Mouse (Mus musculus): ENCODE results near the gene Zmynd12. TPM values are rescaled to one million over a fixed set of nuclear protein-coding genes. Genes with fewer than 3 reads are reported as not detected.

Gene Zmynd12
- polyA plus RNA-seq, 1 experiment from 2014 or later, result 0.19 TPM

DNA sequence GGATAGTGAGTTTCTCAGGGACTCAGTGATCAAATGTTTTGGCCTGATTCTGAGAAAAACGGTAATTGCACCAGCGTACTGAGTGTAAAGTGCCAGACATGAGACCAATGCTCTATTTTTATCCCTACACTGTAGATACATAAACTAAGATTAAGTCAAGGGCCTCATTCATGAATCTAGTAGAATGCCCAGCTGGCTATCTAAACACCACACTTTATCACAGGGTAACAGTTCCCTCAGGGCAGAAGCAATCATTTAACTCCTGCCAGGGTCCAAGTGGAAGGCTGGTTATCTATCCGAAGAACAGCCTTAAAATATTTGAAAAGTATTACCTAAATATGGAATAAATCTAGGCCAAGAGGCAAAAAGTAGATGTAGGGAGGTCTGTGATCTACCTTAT is 4.7 kb upstream of the Zmynd12 start:
- H3K27me3 ChIP-seq, result no peaks in the 10 kb centered on the region
- no peak for ATAC-seq (ENCODE audit: low FRiP score, low read depth)
- H3K9ac ChIP-seq, result no peak overlapping the region
- no peak overlapping the region for H3K4me2 ChIP-seq (replicated peaks)
- 88% methylated on average over 3 of the region's 3 CpGs for WGBS
- no peak overlapping the region for H3K4me3 ChIP-seq
- H3K36me3 ChIP-seq, result peaks cover 9% of the 10 kb centered on the region
- peaks cover 20% of the 10 kb centered on the region for H3K4me1 ChIP-seq
- no peak overlapping the region for H3K27ac ChIP-seq
- no peaks in the 10 kb centered on the region for H3K9me3 ChIP-seq

DNA sequence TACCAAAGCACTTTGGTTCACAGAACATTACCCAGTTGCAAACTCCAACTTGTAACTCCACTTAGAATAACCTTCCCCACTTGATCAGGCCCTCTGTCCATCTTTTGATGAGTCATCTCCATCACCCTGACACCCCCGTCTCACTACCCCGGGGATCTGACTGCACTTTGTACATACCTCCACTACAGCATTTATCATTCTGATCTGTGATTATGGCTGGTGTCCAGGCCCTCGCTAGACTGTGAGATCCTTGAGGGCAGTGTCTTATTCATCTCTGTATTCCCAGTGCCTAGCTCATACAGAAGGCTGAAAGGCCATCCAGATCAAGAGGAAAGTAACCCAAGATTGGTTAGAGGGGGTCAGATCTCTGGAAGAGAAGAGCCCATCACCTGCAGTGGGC is 1.4 kb upstream of the Zmynd12 start:
- Histone ChIP-seq H3K27me3 (no peaks in the 10 kb centered on the region), H3K27ac (no peak overlapping the region), H3K36me3 (peaks cover 9% of the 10 kb centered on the region), H3K9me3 (no peaks in the 10 kb centered on the region), H3K4me1 (peaks cover 19% of the 10 kb centered on the region), H3K4me3 (peak overlapping the region; percentile 73), H3K9ac (peak overlapping the region; percentile 90), H3K4me2 (replicated peaks) (peak overlapping the region; percentile 92)
- WGBS, result 63% methylated on average over 3 of the region's 3 CpGs
- no peak for ATAC-seq (ENCODE audit: low FRiP score, low read depth)

DNA sequence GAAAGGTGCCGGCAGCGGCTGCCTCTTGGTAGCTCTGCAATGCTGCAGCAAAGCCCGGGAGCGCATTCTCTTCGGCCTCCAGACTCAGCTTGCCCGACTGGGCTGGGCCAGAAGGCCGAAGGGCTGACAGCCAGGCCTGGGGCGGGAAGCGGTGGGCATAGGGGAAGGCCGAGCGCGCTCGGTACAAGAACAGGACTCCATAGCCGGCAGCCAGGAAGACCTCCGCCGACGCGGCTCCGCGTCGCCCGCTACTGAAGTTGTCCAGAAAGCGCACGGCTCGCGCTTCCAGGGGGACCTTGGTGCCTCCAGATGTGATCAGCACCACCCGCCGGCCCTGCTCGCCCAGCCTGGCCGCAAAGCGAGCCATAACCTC is 707 bp upstream of the Zmynd12 start:
- Histone ChIP-seq H3K4me2 (replicated peaks) (peak overlapping the region; percentile 92), H3K9me3 (no peaks in the 10 kb centered on the region), H3K27me3 (no peaks in the 10 kb centered on the region), H3K4me3 (peak overlapping the region; percentile 73), H3K4me1 (peaks cover 19% of the 10 kb centered on the region), H3K27ac (peak overlapping the region; percentile 85), H3K9ac (peak overlapping the region; percentile 90), H3K36me3 (peaks cover 9% of the 10 kb centered on the region)
- under 1% methylated on average over 31 of the region's 31 CpGs for WGBS
- ATAC-seq (ENCODE audit: low FRiP score, low read depth), result peak; percentile 58

DNA sequence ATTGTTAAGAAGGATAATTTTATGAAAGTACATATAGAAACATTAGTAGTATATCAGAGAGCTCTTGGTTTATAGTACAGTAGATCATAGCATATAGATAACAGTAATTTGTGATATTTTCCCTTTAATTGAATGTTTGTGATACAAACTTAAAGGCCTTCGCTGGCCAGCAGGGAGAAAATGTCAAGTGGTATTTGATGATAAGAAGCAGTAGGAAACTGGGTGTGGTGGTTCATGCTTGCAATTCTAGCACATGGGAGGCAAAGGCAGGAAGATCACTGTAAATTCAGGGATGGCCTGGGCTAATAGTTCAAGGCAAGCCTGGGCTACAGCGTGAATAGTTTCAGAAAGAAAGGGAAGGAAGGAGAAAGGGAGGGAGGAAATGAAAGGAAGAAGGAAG is 2.5 kb downstream of the Zmynd12 start:
- Histone ChIP-seq H3K27ac (no peak overlapping the region), H3K4me1 (peaks cover 19% of the 10 kb centered on the region), H3K4me2 (replicated peaks) (no peak overlapping the region), H3K36me3 (no peaks in the 10 kb centered on the region), H3K9ac (no peak overlapping the region), H3K9me3 (no peaks in the 10 kb centered on the region), H3K27me3 (no peaks in the 10 kb centered on the region), H3K4me3 (no peak overlapping the region)
- no peak for ATAC-seq (ENCODE audit: low FRiP score, low read depth)
- WGBS, result 83% methylated on average over 2 of the region's 2 CpGs

- H3K4me3 ChIP-seq, result no peak overlapping the region
- no peak overlapping the region for H3K9ac ChIP-seq
- H3K27me3 ChIP-seq, result no peaks in the 10 kb centered on the region
- ATAC-seq (ENCODE audit: low FRiP score, low read depth), result no peak
- no peaks in the 10 kb centered on the region for H3K9me3 ChIP-seq
- 53% methylated on average over 2 of the region's 2 CpGs for WGBS
- H3K4me1 ChIP-seq, result peaks cover 19% of the 10 kb centered on the region
- no peaks in the 10 kb centered on the region for H3K36me3 ChIP-seq
- no peak overlapping the region for H3K27ac ChIP-seq
- H3K4me2 ChIP-seq (replicated peaks), result no peak overlapping the region
These were observed 3.0 kb downstream of the Zmynd12 start for GRCm38 (mm10) chr4:119425601-119426000.

DNA sequence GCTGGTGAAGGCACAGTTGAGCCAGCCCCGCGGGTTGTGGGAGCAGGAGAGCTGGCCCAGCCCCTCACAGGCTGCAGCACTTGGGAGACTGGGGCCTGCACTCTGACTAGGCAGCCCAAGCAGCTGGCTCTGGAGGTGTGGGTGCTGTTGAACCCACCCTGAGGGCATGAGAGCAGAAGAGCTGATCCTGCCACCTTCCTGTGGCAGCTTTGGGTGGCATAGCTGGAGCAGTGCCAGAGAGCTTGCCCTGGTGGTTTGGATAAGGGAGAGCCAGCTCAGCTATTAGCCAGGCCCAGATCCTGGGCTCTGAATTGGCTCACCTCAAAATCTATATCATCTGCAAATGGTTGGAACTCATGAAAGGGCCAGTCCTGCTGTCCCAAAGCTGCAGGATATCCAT is 5.1 kb downstream of the Zmynd12 start:
- H3K9me3 ChIP-seq, result no peaks in the 10 kb centered on the region
- H3K27ac ChIP-seq, result no peak overlapping the region
- H3K36me3 ChIP-seq, result no peaks in the 10 kb centered on the region
- WGBS, result 43% methylated on average over 2 of the region's 2 CpGs
- no peak overlapping the region for H3K4me3 ChIP-seq
- H3K4me2 ChIP-seq (replicated peaks), result no peak overlapping the region
- H3K9ac ChIP-seq, result no peak overlapping the region
- no peaks in the 10 kb centered on the region for H3K27me3 ChIP-seq
- ATAC-seq (ENCODE audit: low FRiP score, low read depth), result no peak
- peaks cover 8% of the 10 kb centered on the region for H3K4me1 ChIP-seq

GRCm38 (mm10) chr4:119430678-119431077 is 8.1 kb downstream of the Zmynd12 start:
- Histone ChIP-seq H3K9me3 (peaks cover 3% of the 10 kb centered on the region; the same call in 1 of the 2 replicates), H3K9ac (no peak overlapping the region), H3K4me1 (no peaks in the 10 kb centered on the region), H3K27me3 (no peaks in the 10 kb centered on the region), H3K36me3 (no peaks in the 10 kb centered on the region), H3K27ac (no peak overlapping the region), H3K4me3 (no peak overlapping the region), H3K4me2 (replicated peaks) (no peak overlapping the region)
- WGBS, result 33% methylated on average over 5 of the region's 5 CpGs
- ATAC-seq (ENCODE audit: low FRiP score, low read depth), result no peak

GRCm38 (mm10) chr4:119437936-119438335 is 15.3 kb downstream of the Zmynd12 start:
- Histone ChIP-seq H3K27ac (no peak overlapping the region), H3K4me3 (no peak overlapping the region), H3K4me2 (replicated peaks) (no peak overlapping the region), H3K36me3 (no peaks in the 10 kb centered on the region), H3K9ac (no peak overlapping the region), H3K4me1 (0 out of 2 replicates have a peak, but pooled peaks cover 5% of the 10 kb centered on the region), H3K27me3 (no peaks in the 10 kb centered on the region), H3K9me3 (peaks cover 8% of the 10 kb centered on the region; the same call in 1 of the 2 replicates)
- ATAC-seq (ENCODE audit: low FRiP score, low read depth), result no peak
- WGBS, result 85% methylated on average over 2 of the region's 2 CpGs

GRCm38 (mm10) chr4:119441836-119442235 is 19.2 kb downstream of the Zmynd12 start:
- no peaks in the 10 kb centered on the region for H3K27me3 ChIP-seq
- H3K4me2 ChIP-seq (replicated peaks), result no peak overlapping the region
- H3K4me1 ChIP-seq, result 0 out of 2 replicates have a peak, but pooled peaks cover 5% of the 10 kb centered on the region
- H3K4me3 ChIP-seq, result no peak overlapping the region
- H3K27ac ChIP-seq, result no peak overlapping the region
- H3K9ac ChIP-seq, result no peak overlapping the region
- H3K9me3 ChIP-seq, result no peaks in the 10 kb centered on the region
- WGBS, result 89% methylated on average over 4 of the region's 4 CpGs
- H3K36me3 ChIP-seq, result no peaks in the 10 kb centered on the region
- ATAC-seq (ENCODE audit: low FRiP score, low read depth), result no peak

- Histone ChIP-seq H3K4me2 (replicated peaks) (no peak overlapping the region), H3K27ac (no peak overlapping the region), H3K9me3 (no peaks in the 10 kb centered on the region), H3K9ac (no peak overlapping the region), H3K4me3 (no peak overlapping the region), H3K4me1 (0 out of 2 replicates have a peak, but pooled peaks cover 5% of the 10 kb centered on the region), H3K36me3 (no peaks in the 10 kb centered on the region), H3K27me3 (no peaks in the 10 kb centered on the region)
- WGBS, result 39% methylated on average over 6 of the region's 6 CpGs
- ATAC-seq (ENCODE audit: low FRiP score, low read depth), result no peak
These were observed 19.9 kb downstream of the Zmynd12 start for GRCm38 (mm10) chr4:119442539-119442938.

DNA sequence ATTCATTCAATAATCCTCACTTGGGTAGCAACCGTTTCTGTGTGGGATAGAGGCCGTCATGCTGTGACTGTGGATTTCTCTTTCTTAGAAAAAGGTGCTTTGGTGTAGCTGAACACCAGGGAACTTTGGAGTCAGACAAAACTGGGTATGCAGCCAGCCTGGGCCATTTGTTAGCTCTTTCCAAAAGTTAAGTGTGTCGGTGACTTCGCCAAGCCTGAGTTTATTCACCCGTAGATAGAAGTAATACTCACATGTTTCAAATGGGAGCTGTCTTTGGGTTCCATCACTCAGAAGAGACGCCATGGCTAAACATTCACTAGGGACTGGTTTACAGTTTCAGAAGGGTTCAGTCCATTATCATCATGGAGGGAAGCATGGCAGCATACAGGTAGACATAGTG is 24.6 kb downstream of the Zmynd12 start:
- WGBS, result 89% methylated on average over 6 of the region's 6 CpGs
- Histone ChIP-seq H3K27me3 (no peaks in the 10 kb centered on the region), H3K4me1 (0 out of 2 replicates have a peak, but pooled peaks cover 5% of the 10 kb centered on the region), H3K9ac (no peak overlapping the region), H3K4me3 (no peak overlapping the region), H3K36me3 (no peaks in the 10 kb centered on the region), H3K27ac (no peak overlapping the region), H3K4me2 (replicated peaks) (no peak overlapping the region), H3K9me3 (no peaks in the 10 kb centered on the region)
- no peak for ATAC-seq (ENCODE audit: low FRiP score, low read depth)

- 84% methylated on average over 3 of the region's 3 CpGs for WGBS
- Histone ChIP-seq H3K4me1 (no peaks in the 10 kb centered on the region), H3K4me3 (no peak overlapping the region), H3K9ac (no peak overlapping the region), H3K4me2 (replicated peaks) (no peak overlapping the region), H3K9me3 (no peaks in the 10 kb centered on the region), H3K27me3 (no peaks in the 10 kb centered on the region), H3K36me3 (no peaks in the 10 kb centered on the region), H3K27ac (no peak overlapping the region)
- ATAC-seq (ENCODE audit: low FRiP score, low read depth), result no peak
These were observed 25.2 kb downstream of the Zmynd12 start for GRCm38 (mm10) chr4:119447786-119448185.

- Histone ChIP-seq H3K27ac (no peak overlapping the region), H3K4me3 (no peak overlapping the region), H3K27me3 (no peaks in the 10 kb centered on the region), H3K4me2 (replicated peaks) (no peak overlapping the region), H3K36me3 (no peaks in the 10 kb centered on the region), H3K9me3 (no peaks in the 10 kb centered on the region), H3K4me1 (0 out of 2 replicates have a peak, but pooled peaks cover 4% of the 10 kb centered on the region), H3K9ac (no peak overlapping the region)
- no peak for ATAC-seq (ENCODE audit: low FRiP score, low read depth)
- 61% methylated on average over 7 of the region's 7 CpGs for WGBS
These were observed 27.8 kb downstream of the Zmynd12 start for GRCm38 (mm10) chr4:119450436-119450835.

Data from limb, embryonic 13.5 days (tissue).